Mouse (Mus musculus) gastrocnemius, postnatal 4 days (tissue): ENCODE measurements at regions not wholly inside any gene's neighbourhood (a gene's known extent, or its start where the extent isn't known, plus 50 kb on each side); places are given as distances from the start of the nearest gene placed in this dataset.
A peak's percentile ranks its signal among the peaks of the same experiment; 100 is the strongest.

Experiments used
- DNase-seq, 2 experiments: peaks; one replicate each; pipeline ENCODE4 v3.0.0; 2021 to 2022; ENCODE audit warnings: low spot score in 2 of 2, mixed read lengths in 2 of 2

DNA sequence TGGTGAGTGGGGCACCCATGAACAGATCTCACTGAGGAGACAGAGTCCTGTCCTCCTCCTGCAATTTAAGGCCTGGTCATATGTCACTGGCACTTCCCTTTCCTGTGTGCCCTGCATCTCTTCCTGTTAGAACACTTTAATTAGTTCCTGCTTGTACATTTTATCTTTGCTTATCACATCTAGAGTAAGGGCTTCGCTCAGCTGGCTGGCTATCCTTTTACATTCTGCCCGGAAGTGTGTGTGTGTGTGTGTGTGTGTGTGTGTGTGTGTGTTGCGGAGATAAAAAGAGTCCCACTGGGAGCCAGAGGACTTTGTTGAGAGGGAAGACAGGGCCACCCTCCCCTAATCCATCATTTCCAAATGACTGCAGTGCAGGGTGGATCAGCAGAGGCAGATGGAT, 238.6 kb downstream of the Gadd45g start:
- DNase-seq, result no peak

DNA sequence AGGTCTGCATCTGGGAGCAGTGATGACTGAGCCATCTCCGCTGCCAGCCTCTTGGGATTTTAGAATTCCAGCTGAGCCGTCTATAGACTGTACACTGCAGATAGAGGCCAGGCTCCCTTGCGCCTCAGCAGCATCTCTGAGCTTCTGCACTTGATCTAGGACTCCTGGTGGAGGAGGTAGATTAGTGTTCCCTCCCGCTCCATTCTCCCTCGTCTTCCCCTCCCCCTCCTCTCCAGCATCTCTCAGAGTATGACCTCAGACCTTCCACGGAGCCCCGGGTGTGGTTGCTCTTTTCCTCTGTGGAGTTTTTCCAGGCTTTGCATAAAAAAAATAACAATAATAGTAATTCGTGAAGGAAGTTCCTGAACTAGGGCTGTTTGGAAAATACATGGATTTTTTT, 241.8 kb downstream of the Gadd45g start:
- no peak for DNase-seq

DNA sequence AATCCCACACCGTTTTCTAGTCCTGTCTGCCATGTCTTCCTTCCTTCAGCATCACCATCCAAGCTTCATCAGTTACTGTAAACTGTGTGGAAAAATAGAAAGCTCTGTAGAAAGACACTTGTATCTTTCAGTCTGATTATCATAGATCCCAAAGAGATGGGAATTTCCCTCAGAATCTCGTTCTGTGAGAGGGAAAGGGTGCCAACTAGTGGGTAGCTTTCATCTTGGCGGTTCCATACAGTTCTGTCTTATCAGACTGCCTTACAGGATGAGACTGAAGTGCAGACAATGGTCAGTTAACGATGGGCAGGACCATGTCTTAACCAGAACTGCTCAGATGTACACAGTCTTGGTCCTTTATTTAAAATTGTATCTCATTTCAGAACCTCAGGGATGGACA, 243.9 kb downstream of the Gadd45g start:
- DNase-seq, result no peak

DNA sequence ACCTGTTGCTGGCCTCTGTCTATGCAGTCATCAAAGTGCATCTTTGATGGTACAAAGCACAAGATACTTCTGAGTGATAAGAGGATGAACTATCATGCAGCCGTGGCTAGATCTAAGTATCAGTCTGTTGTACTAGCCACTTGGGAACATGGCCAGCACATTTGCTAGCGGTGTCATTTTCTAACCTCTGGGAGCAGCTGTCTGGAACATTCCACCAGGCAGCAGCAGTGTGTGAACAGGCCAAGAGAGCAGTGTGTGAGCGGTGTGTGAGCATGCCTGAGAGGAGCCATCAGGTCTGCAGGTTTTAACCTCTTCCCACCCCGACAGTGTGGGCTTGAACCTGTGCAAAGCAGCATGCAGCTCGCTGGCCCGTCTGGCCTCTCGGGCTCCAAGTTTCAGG, 248.3 kb downstream of the Gadd45g start:
- DNase-seq, result peak in 1 of 2 experiments; percentile 51

DNA sequence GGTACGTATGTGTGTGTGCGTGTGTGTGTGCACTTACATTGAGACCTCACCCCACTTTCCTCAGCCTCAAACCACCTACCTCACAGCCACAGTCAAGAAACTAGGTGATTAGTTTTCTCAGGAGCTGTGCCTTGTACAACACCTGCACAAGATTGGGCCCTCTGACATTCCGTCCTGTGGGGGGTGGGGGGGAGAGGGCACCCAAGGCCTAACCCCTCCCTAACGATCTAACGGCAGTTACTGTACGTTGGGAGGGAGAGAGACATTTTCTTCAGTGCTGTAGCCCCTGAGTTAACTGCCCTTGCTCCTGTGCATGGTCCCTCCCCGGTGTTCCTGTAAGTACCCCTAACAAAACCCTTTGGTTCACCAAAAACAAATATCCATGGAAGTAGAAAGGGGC, 250.0 kb downstream of the Gadd45g start:
- DNase-seq, result no peak

DNA sequence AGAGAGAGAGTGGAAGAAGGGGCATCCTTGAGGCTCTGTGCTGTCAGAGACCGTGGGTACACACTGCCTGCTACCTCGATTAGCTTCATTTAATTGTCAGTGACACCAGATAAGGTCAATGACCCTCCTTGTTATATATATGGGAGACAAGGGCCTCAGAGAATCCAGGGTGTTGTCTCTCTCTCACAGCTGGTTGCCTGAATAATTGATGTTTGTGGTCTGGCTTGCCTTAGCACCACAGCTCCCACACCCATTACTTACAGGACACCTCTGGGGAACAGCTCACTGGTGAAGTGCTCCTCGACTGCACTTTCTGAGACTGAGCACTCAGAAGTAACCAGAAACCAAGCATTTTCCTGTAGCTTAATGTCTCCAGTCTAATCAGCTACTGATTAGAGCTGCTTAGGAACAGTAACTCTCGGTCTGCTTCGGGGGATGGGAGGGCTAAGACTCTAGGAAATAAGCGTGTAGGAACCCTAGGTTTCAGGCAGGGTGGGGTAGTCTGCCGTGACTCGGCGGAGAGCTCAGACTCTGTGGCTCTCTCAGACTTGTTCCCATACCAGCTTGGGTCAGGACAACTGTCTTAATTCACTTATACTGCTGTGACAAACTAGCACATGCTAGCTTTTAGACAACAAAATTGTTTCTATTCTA, 259.6 kb downstream of the Gadd45g start:
- DNase-seq, result no peak

DNA sequence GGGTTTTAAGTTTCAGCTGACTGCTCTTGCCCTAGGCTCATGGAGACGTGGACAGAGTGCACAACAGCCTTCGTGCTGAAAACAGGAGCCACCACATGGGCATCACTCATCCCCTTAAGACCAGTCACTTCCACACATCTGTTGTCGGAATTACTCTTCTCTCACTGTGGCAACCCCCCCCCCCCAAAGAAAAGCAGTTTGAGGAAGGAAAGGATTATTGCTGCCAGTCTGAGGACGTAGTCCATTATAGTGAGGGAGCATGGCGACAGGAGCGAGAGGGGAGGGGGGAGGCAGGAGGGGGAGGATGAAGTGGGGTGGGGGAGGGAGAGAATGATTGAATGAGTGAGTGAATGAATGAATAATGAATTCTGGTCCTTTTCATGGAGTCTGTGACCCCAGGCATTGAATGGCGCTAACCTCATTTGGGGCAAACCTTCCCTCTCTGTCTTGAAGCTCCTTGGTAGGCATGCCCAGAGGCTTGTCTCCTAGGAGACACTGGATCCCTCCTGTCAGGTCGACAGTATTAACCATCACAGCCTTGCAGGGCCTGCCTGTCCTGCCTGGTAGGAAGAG, 262.0 kb downstream of the Gadd45g start:
- no peak for DNase-seq

DNA sequence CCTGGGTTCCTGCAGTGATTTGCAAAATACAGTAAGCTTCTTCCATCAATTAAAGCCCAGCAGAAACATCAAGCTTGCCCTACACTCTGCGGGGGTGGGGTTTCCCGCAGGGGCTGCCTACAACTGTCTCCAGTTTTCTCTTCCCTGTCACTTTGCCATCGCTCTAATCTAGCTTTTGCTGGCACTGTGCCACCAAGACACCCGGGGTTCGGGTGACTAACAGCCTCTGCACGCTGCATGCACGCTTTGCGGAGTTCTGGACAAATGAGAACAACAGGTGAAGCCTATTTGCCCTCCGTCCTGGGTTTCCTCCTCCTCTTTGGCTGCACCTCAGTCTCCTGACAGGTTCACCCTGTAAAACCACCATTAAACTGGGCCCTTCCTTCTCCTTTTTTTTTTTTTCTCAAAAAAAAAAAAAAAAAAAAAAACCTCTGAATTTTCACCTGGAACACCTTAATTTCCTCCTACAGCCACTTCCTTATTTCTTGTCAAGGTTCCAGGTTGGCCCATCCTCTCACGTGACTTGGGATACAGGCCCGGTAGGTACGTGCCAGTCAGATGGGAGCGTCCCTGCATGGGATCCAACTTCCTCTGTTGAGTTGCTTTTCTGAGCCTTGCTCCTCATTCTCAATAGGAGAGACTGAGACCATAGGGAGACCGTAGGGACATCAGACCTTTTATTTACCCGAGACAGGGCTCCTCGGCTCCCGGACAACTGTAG, 262.7 kb downstream of the Gadd45g start:
- no peak for DNase-seq

DNA sequence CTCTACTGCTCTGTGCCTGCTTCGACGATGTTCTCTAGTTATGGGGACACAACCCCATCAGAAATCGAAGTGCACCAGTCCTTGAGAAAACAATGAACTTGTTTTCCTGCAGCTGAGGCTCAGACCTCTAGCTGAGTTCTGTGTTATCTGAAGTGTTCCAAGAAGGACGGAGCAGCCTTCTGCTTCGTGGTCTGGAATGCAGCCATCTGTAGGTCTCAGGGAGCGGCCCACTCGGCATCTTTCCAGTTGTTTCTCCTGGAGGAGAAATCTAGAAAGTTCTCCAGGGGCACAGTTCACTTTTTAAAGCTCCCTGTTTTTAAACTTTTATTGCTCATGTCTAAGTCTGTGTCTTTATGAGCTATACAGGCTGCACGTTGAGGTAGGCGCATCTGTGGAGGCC, 264.3 kb downstream of the Gadd45g start:
- no peak for DNase-seq

DNA sequence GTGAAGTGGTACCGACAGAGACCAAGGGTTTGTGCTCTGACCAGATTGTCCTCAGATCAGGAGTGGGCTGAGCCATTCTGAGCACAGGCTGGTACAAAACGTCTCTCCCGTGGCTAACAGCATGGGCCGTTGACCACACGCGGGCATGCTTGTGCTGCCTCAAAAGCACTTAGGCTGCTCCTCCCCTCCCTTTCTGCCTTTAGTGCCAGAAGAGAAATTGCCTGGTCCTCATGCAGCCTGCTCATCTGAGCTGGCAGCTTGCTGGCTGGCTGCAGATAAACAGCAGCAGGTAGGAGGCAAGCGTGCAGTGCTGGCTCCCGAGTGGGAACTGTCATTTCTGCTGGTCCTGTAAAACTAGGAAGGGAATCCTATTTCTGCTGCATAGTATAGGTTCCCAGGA, 267.1 kb downstream of the Gadd45g start:
- no peak for DNase-seq

DNA sequence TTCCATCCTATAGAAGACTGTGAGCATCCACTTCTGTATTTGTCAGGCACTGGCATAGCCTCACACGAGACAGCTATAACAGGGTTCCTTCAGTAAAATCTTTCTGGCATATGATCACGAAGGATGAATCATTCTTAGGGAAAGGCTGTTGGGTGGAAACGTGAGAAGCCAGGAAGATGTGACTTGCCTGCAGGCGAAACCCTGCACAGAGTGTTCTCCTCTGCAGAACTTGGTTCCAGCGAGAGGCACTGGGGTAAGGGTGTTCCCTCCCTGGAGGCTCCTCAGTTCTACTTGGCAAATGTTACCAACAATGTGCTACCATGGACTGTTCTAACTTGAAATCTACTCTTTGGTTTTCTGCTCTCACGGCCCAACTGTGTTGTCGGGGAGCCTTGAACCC, 268.0 kb downstream of the Gadd45g start:
- DNase-seq, result no peak

DNA sequence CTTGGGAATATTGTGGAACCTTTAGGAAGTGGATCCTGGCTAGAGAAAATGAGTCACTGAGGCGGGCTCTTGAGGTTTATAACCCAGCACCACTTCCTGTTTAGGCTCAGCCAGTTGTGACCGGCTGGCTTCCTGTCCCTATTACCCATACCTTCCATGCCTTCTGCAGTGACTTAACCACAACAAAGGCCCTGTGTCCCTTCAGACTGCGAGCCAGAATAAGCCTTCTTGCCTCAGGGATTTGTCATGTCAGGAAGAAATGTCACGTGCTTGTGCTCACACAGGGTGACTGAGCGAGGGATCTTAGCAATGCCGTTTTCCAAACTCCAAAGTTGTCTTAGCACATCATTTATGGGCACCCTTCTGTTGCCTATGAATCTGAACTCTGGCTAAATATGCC, 268.5 kb downstream of the Gadd45g start:
- no peak for DNase-seq

DNA sequence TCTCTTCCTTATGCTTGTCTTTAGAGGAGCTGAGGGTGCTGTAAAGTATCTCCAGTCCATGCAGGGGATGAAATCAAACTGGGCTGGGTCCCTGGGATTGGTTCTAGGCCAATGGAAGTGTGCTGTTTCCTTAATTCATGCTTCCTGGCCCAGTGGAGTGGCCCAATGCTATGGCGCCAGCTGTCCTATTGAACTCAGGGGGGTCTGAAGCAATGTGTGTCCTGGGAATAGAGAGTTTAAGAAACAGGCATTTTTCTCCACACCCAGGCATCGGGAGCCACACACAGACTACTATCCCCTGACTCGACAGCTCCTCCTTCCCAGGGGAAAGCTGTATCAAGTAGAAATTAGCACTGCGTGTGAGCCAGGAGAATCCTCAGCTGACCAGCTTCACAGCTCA, 269.8 kb downstream of the Gadd45g start:
- DNase-seq, result no peak

DNA sequence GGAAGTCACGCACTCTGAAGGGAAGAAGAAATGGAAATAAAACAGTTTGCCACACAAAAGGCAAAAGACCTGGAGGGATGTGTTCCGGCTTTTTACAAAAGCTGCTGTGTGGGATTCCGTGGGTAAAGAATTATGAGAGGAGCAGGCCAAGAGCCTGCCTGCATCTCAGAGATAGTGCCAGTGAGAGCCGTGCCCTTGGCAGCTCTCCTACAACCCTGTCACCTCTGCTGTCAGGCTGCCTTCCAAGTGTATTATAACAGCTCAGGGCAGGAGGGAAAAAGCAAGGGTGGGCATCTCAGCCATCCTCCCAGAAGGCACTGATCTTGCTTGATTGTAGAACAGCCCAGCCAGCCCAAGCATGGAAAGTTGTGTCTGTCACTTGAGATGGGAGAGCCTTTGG, 270.3 kb downstream of the Gadd45g start:
- no peak for DNase-seq

DNA sequence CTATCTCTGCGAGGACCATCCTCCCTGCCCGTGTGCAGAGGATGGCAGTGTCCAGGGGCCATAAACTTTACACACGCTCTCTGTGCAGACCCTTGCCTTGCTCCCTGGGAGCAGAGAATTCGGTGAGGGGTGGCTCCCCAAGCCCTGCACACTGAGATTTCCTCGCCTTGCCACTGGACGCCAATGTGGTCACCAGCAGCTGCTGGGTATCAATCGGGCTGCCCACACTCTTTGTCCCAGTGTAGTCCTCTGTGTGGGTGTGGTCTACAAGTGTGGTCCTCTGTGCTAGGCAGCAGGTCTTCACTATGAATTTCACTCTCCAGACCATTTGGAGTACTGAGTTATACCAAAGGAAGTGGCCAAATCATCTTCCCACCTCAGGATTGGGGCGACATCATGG, 274.3 kb downstream of the Gadd45g start:
- DNase-seq, result no peak

DNA sequence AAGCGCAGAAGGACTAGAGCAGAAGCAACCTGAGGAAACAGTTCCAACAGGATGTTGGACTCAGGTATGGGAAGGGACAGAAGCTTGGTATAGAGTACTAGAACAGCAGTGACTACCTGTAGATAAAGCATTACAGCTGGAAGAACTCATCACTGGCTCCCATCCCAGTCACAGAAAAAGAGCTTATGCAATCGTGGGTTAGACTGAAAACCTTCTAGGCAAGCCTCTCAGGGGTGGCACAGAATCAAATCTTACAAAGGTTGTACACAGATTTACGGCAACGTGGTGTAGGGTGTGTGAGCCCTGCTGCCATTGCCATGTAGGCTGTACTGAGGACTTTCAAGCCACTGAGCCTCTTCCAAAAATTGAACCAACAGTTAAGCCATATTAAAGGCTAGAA, 278.6 kb downstream of the Gadd45g start:
- no peak for DNase-seq

DNA sequence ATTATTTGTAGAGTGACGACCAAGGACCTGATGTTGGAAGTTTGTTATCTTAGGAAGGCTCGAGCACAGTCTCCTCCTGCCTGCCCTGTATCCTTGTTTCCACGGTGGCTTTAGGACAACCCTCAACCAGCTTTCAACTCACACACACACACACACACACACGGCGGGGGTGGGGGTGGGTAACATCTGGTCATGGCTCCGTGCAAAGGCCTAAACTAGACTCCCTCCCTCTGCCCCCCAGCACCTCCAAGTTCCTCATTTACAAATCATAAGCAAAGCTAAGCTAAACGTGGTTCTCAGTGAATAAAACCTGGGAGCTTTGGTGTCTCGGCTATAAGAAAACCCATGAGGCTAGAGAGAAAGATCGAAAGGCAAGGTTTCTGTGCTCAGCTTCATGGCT, 281.3 kb downstream of the Gadd45g start:
- DNase-seq, result no peak

DNA sequence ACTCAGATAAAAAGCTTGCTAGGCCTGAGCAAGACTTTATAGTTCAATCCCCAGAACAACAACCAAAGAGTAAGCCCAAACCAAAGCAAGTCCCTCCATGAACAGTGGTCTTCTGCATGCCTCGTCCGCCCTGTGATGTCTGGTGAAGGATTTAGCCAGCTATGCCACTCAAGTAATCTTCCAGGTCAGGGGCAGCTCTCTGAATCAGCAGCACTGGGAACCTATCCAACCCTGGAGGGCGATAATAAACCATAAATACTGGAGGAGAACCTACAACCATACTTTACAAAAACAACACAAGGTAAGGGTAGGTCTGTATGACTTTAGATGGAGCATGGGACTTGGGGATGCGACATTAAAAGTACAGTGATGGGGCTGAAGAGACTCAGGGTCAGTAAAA, 283.0 kb downstream of the Gadd45g start:
- DNase-seq, result no peak

DNA sequence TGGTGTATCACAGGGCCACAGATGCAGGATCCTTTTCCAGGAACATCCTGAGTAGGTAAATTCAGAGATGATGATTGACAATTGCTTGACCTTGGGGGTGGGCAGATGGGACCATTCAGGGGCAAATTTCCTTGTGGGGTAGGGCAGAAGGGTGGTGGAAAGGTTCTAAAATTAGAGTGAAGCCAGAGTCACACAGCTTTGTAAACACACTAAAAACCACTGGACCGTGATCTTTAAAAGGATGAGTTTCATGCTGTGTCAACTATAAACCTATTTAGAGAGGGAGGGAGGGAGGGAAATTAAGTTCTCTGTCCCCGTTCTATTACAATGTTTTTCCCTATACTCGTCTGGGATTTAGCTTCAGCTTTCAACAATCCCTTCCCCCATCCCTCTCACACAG, 286.7 kb downstream of the Gadd45g start:
- no peak for DNase-seq

DNA sequence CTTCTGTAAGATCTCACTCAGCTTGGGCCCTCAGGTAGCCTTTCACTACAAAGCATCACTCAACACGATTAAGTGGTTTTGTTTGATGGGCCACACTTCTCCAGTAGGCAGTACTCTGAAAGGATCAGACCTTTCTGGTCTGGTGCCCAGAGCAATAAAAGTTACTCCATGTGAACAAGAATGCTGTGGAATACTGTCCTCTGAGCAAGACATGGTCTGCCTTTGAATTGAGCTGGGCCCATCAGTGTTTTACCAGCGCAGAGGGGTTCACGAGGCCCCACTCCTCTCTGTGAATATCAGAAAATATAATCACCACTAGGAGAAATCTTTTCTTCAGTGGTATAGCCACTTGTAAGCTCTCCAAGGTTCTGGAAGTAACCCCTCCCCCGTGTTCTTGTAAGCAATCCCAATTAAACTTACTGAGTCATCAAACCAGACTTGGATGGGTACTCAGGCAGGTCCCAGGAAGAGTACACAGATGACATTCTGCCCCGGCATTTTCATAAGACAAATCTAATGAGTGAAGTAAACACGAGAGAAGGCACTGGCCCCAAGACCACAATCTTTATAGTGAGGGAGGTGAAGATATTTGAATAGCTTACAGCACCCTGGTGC, 292.0 kb downstream of the Gadd45g start:
- DNase-seq, result no peak

DNA sequence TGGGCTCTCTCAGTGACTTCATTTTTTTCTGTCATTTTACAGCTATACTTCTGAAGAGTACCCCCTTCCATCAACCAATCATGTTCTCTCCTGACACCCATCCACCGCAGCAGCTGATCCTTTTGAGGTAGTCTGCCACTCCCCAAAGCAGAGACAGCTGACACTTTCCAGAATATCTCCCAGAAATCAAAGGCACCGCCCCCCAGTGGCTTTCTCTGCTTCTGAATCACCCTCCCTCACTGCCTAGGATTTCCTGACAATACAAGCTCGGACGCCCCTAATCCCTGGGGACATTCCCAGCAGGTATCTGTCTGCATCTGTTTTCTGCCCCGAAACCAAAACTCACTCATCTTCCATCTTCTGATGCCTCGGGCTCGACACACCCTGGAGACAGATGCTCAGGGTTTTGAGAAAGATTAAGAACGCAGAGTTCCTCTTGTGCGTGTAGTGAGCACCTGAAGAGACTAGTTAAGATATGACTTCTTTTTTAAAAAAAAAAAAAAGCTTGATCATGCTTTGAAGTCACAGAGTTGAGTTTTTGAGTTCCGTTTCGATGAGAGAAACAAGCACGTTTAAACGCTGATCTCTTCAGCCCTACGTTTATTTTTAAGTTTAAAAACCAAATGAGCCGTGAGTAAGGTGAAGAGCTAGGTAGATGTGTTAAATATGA, 292.8 kb downstream of the Gadd45g start:
- no peak for DNase-seq

DNA sequence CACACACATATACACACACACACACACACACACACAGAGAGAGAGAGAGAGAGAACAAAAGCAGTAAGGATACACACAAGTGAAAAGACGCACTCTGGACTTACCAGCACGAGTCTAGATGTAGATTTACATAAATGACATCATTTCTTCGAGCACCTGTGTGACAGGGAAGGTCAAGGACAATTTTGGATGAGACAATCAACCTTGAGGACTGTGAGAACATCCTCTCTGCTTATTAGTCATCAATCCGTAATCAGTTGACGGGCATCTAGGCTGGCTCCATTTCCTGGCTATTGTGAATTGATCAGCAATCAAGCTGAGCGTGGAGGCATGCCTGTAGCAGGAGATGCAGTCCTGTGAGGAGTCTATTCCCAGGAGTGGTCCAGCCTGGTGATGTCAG, 293.7 kb downstream of the Gadd45g start:
- DNase-seq, result no peak
